8 mouse cellular contexts compared by ENCODE assay signal in the genomic region with DNA sequence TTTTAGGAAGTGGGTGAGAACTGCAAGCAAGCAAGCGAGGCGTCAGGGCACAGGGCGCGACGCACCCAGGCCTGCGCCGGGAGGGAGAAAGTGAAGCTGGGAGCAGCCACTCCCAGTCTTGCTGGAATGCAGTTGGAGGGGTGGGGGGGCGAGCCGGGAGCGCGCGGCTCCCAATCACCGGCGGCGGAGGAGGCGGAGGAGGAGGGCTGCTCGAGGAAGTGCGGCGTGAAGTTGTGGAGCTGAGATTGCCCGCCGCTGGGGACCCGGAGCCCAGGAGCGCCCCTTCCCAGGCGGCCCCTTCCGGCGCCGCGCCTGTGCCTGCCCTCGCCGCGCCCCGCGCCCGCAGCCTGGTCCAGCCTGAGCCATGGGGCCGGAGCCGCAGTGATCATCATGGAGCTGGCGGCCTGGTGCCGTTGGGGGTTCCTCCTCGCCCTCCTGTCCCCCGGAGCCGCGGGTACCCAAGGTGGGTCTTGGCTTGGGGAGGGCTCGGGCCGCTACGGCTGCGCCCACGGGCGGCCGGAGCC. TPM values are rescaled to one million over a fixed set of nuclear protein-coding genes. Genes with fewer than 3 reads are reported as not detected.
A peak's percentile ranks its signal among the peaks of the same experiment; 100 is the strongest.
DNase-seq lines count a peak whose midpoint lies in the region; ATAC-seq lines count a peak whose summit lies in the region.

A gene (plus strand): TSS at position 198 of the 524 bp plus-strand sequence.

- H3K27ac ChIP-seq in forebrain, embryonic 10.5 days: peak within 1 kb of the TSS; percentile 91
- peak within 1 kb of the TSS; percentile 67 for H3K27ac ChIP-seq in midbrain, embryonic 12.5 days (replicated peaks)

- H3K9me3 ChIP-seq in forebrain, embryonic 10.5 days: no peaks in the 10 kb centered on the region
- no peaks in the 10 kb centered on the region for H3K9me3 ChIP-seq in midbrain, embryonic 12.5 days

- peaks cover 54% of the 10 kb centered on the region for H3K4me1 ChIP-seq in forebrain, embryonic 10.5 days
- peaks cover 38% of the 10 kb centered on the region for H3K4me1 ChIP-seq in midbrain, embryonic 12.5 days

- intact Hi-C loops in heart, postnatal 10 days (cut with DNase I): loop anchor here (2.0 kb wide), 1 partner anchor 26 kb away; a partner anchor contains a TSS

- no peaks in the 10 kb centered on the region for H3K36me3 ChIP-seq in forebrain, embryonic 10.5 days (replicated peaks)
- H3K36me3 ChIP-seq in midbrain, embryonic 12.5 days: no peaks in the 10 kb centered on the region

- peak within 1 kb of the TSS; percentile 97 for H3K4me3 ChIP-seq in forebrain, embryonic 10.5 days
- H3K4me3 ChIP-seq in midbrain, embryonic 12.5 days: peak within 1 kb of the TSS; percentile 79

- peak within 1 kb of the TSS; percentile 80 for H3K9ac ChIP-seq in midbrain, embryonic 12.5 days (replicated peaks)

- H3K4me2 ChIP-seq in midbrain, embryonic 12.5 days (replicated peaks): peak within 1 kb of the TSS; percentile 97

- WGBS in forebrain, embryonic 10.5 days: under 1% methylated on average over 49 of the region's 49 CpGs
- under 1% methylated on average over 46 of the region's 49 CpGs for WGBS in midbrain, embryonic 12.5 days

- peaks cover 63% of the 10 kb centered on the region for H3K27me3 ChIP-seq in forebrain, embryonic 10.5 days (ENCODE audit: poor library complexity, severe bottlenecking)
- peaks cover 43% of the 10 kb centered on the region for H3K27me3 ChIP-seq in midbrain, embryonic 12.5 days

- DNase-seq in thymus, postnatal 14 days: peak; percentile 25
- no peak for DNase-seq in thymus, postnatal 36 days
- DNase-seq in forebrain, embryonic 10.5 days (ENCODE audit: extremely low spot score, low spot score): peak; percentile 85
- peak; percentile 79 to 82 for DNase-seq in heart, postnatal 10 days
- peak; percentile 91 to 95 for DNase-seq in kidney, postnatal 4 days
- peak; percentile 67 for DNase-seq in urinary bladder, adult 2 months (ENCODE audit: low spot score)
- no peak for DNase-seq in natural killer cell, adult 2 months (ENCODE audit: low spot score in 2 of 2)

- ATAC-seq in midbrain, embryonic 12.5 days (ENCODE audit: low FRiP score, low read depth): peak; percentile 70

RNA-seq across cellular contexts. Expression of the gene that starts here (rescaled TPM):
- 18.9 and 21.9 TPM in 2 replicates for polyA plus RNA-seq in forebrain, embryonic 10.5 days (2016; fragmentation: Nextera tagmentation; extraction: Ambion mirVana)
- 10 to 100 TPM; 12.7 to 19.3 TPM for total RNA-seq in heart, postnatal 10 days (2021)
- 14.9 and 17.4 TPM in 2 replicates for polyA plus RNA-seq in midbrain, embryonic 12.5 days (2016; fragmentation: Nextera tagmentation; extraction: Ambion mirVana)
- 29.2 and 29.5 TPM in 2 replicates for polyA plus RNA-seq in urinary bladder, adult 2 months (2012; rRNA removed)

Comparison
In these comparisons a context has a peak if more than half of its experiments do, and no peak if none do; other contexts are left out.
1. DNase-seq: peak in thymus, postnatal 14 days (single experiment), forebrain, embryonic 10.5 days (single experiment), heart, postnatal 10 days (2 of 2), kidney, postnatal 4 days (2 of 2) and urinary bladder, adult 2 months (single experiment); none in thymus, postnatal 36 days (0 of 2) and natural killer cell, adult 2 months (0 of 2).